Mouse (Mus musculus): ENCODE results near the gene Fiz1. TPM values are rescaled to one million over a fixed set of nuclear protein-coding genes. Genes with fewer than 3 reads are reported as not detected.
"Not testable (repeated sequence)": the region's sequence is repeated elsewhere in the genome, so short reads cannot be mapped to it uniquely, and the experiment has no call there.

The Fiz1 gene
- total and polyA plus RNA-seq, 2 experiments from 2014 or later: 28.6 to 33.9 TPM

GRCm38 (mm10) chr7:5017352-5017751, 2.9 kb upstream of the Fiz1 start:
- peaks cover 10% of the 10 kb centered on the region for H3K4me1 ChIP-seq (ENCODE audit: insufficient read depth)
- TF ChIP-seq CTCF (IDR thresholded peaks at IDR 0.05; ENCODE audit: low read depth): peak; percentile 36; the same call in 1 of the 2 replicates

GRCm38 (mm10) chr7:5016920-5017319, 2.4 kb upstream of the Fiz1 start:
- Histone ChIP-seq H3K27me3 (ENCODE audit: insufficient read depth, low read length) (no peaks in the 10 kb centered on the region), H3K9ac (no peak overlapping the region), H3K27ac (ENCODE audit: low read depth, low read length) (no peak overlapping the region), H3K4me3 (ENCODE audit: low read depth, low read length) (no peak overlapping the region), H3K4me2 (ENCODE audit: low read depth) (no peak overlapping the region), H3K36me3 (ENCODE audit: insufficient read depth) (peaks cover 9% of the 10 kb centered on the region), H3K9me3 (ENCODE audit: low read length) (no peaks in the 10 kb centered on the region), H3K4me1 (ENCODE audit: insufficient read depth) (peaks cover 10% of the 10 kb centered on the region)
- no peak for ATAC-seq
- TF ChIP-seq CTCF (IDR thresholded peaks at IDR 0.05; ENCODE audit: low read depth): no peak
- DNase-seq: no peak
- 100% methylated on average over 2 of the region's 2 CpGs for WGBS

More at GRCm38 (mm10) chr7:5017352-5017751, 2.9 kb upstream of the Fiz1 start:
- no peak overlapping the region for H3K27ac ChIP-seq (ENCODE audit: low read depth, low read length)
- H3K36me3 ChIP-seq (ENCODE audit: insufficient read depth): peaks cover 10% of the 10 kb centered on the region
- DNase-seq (no peak), ATAC-seq (no peak)
- H3K4me3 ChIP-seq (ENCODE audit: low read depth, low read length): no peak overlapping the region
- H3K9me3 ChIP-seq (ENCODE audit: low read length): no peaks in the 10 kb centered on the region
- no peaks in the 10 kb centered on the region for H3K27me3 ChIP-seq (ENCODE audit: insufficient read depth, low read length)
- no peak overlapping the region for H3K4me2 ChIP-seq (ENCODE audit: low read depth)
- 91% methylated on average over 16 of the region's 16 CpGs for WGBS
- H3K9ac ChIP-seq: no peak overlapping the region

- Histone ChIP-seq H3K4me1 (ENCODE audit: insufficient read depth) (peaks cover 7% of the 10 kb centered on the region), H3K4me2 (ENCODE audit: low read depth) (peak overlapping the region; percentile 71), H3K27ac (ENCODE audit: low read depth, low read length) (peak overlapping the region; percentile 99), H3K9ac (peak overlapping the region; percentile 76), H3K4me3 (ENCODE audit: low read depth, low read length) (peak overlapping the region; percentile 77), H3K9me3 (ENCODE audit: low read length) (no peaks in the 10 kb centered on the region), H3K27me3 (ENCODE audit: insufficient read depth, low read length) (no peaks in the 10 kb centered on the region), H3K36me3 (ENCODE audit: insufficient read depth) (peaks cover 15% of the 10 kb centered on the region)
- ATAC-seq (no peak), DNase-seq (no peak)
- TF ChIP-seq CTCF (IDR thresholded peaks at IDR 0.05; ENCODE audit: low read depth): no peak
- 58% methylated on average over 3 of the region's 3 CpGs for WGBS
These were observed 1.6 kb upstream of the Fiz1 start for GRCm38 (mm10) chr7:5016057-5016456.

- no peaks in the 10 kb centered on the region for H3K9me3 ChIP-seq (ENCODE audit: low read length)
- no peak for TF ChIP-seq CTCF (IDR thresholded peaks at IDR 0.05; ENCODE audit: low read depth)
- H3K4me3 ChIP-seq (ENCODE audit: low read depth, low read length): peak within 1 kb of the TSS; percentile 77
- H3K9ac ChIP-seq: peak within 1 kb of the TSS; percentile 79
- peak; percentile 98 for DNase-seq
- H3K27me3 ChIP-seq (ENCODE audit: insufficient read depth, low read length): no peaks in the 10 kb centered on the region
- ATAC-seq: peak; percentile 81
- H3K27ac ChIP-seq (ENCODE audit: low read depth, low read length): peak within 1 kb of the TSS; percentile 99
- H3K4me1 ChIP-seq (ENCODE audit: insufficient read depth): peaks cover 5% of the 10 kb centered on the region; the same call in 1 of the 2 replicates
- 2% methylated on average over 61 of the region's 76 CpGs for WGBS
- H3K36me3 ChIP-seq (ENCODE audit: insufficient read depth): peaks cover 22% of the 10 kb centered on the region
- H3K4me2 ChIP-seq (ENCODE audit: low read depth): peak within 1 kb of the TSS; percentile 71
These were observed 863 bp upstream of the Fiz1 start, which contains the start of gene Gm44973 for GRCm38 (mm10) chr7:5015118-5016001. Gm44973 (plus strand) TSS chr7:5015496.

GRCm38 (mm10) chr7:5012681-5013513, 1.6 kb downstream of the Fiz1 start:
- Histone ChIP-seq H3K4me2 (ENCODE audit: low read depth) (no peak overlapping the region), H3K27ac (ENCODE audit: low read depth, low read length) (no peak overlapping the region), H3K4me1 (ENCODE audit: insufficient read depth) (peaks cover 5% of the 10 kb centered on the region; the same call in 1 of the 2 replicates), H3K36me3 (ENCODE audit: insufficient read depth) (peaks cover 46% of the 10 kb centered on the region), H3K27me3 (ENCODE audit: insufficient read depth, low read length) (no peaks in the 10 kb centered on the region), H3K4me3 (ENCODE audit: low read depth, low read length) (no peak overlapping the region), H3K9me3 (ENCODE audit: low read length) (no peaks in the 10 kb centered on the region), H3K9ac (no peak overlapping the region)
- TF ChIP-seq CTCF (IDR thresholded peaks at IDR 0.05; ENCODE audit: low read depth): no peak
- WGBS: 90% methylated on average over 27 of the region's 27 CpGs
- ATAC-seq (no peak), DNase-seq (no peak)

GRCm38 (mm10) chr7:5008229-5008628, 6.3 kb downstream of the Fiz1 start:
- ATAC-seq (no peak), DNase-seq (no peak)
- 97% methylated on average over 26 of the region's 26 CpGs for WGBS
- peak; percentile 19; the same call in 1 of the 2 replicates for TF ChIP-seq CTCF (IDR thresholded peaks at IDR 0.05; ENCODE audit: low read depth)
- Histone ChIP-seq H3K4me2 (ENCODE audit: low read depth) (no peak overlapping the region), H3K27ac (ENCODE audit: low read depth, low read length) (no peak overlapping the region), H3K9me3 (ENCODE audit: low read length) (no peaks in the 10 kb centered on the region), H3K4me1 (ENCODE audit: insufficient read depth) (no peaks in the 10 kb centered on the region), H3K36me3 (ENCODE audit: insufficient read depth) (peaks cover 57% of the 10 kb centered on the region), H3K27me3 (ENCODE audit: insufficient read depth, low read length) (no peaks in the 10 kb centered on the region), H3K4me3 (ENCODE audit: low read depth, low read length) (no peak overlapping the region), H3K9ac (no peak overlapping the region)

GRCm38 (mm10) chr7:5002876-5003275, 11.6 kb downstream of the Fiz1 start:
- DNase-seq; ATAC-seq; H3K4me3 ChIP-seq (ENCODE audit: low read depth, low read length); H3K27me3 ChIP-seq (ENCODE audit: insufficient read depth, low read length); H3K9ac ChIP-seq; H3K9me3 ChIP-seq (ENCODE audit: low read length); H3K4me1 ChIP-seq (ENCODE audit: insufficient read depth); H3K4me2 ChIP-seq (ENCODE audit: low read depth); H3K27ac ChIP-seq (ENCODE audit: low read depth, low read length): not testable (repeated sequence)
- WGBS: 53% methylated on average over 8 of the region's 8 CpGs
- H3K36me3 ChIP-seq (ENCODE audit: insufficient read depth): peaks cover 11% of the 10 kb centered on the region

Data from forebrain, postnatal 0 days (tissue).